Mouse (Mus musculus) lung, postnatal 14 days (tissue): ENCODE data around the gene Cdk14.

Source experiments
- DNase-seq: peaks from one replicate; pipeline ENCODE4 v3.0.0; 2021

Gene Cdk14

GRCm38 (mm10) chr5:5313195-5313760 is 106.8 kb downstream of the Cdk14 start:
- no peak for DNase-seq

GRCm38 (mm10) chr5:5305286-5305685 is 114.8 kb downstream of the Cdk14 start:
- no peak for DNase-seq

- no peak for DNase-seq
Measured at GRCm38 (mm10) chr5:5303102-5303670, 116.9 kb downstream of the Cdk14 start.

GRCm38 (mm10) chr5:5301571-5302079 is 118.5 kb downstream of the Cdk14 start:
- DNase-seq: no peak

- DNase-seq: no peak
Measured at GRCm38 (mm10) chr5:5300998-5301397, 119.1 kb downstream of the Cdk14 start.

- no peak for DNase-seq
Measured at GRCm38 (mm10) chr5:5300290-5300689, 119.8 kb downstream of the Cdk14 start.

- peak; percentile 45 for DNase-seq
Measured at GRCm38 (mm10) chr5:5297222-5297621, 122.9 kb downstream of the Cdk14 start.

GRCm38 (mm10) chr5:5296773-5297172 is 123.3 kb downstream of the Cdk14 start:
- DNase-seq: no peak

- DNase-seq: no peak
Measured at GRCm38 (mm10) chr5:5292830-5293542, 127.1 kb downstream of the Cdk14 start.

GRCm38 (mm10) chr5:5291321-5291991 is 128.7 kb downstream of the Cdk14 start:
- DNase-seq: no peak

- no peak for DNase-seq
Measured at GRCm38 (mm10) chr5:5290714-5291113, 129.4 kb downstream of the Cdk14 start.

- no peak for DNase-seq
Measured at GRCm38 (mm10) chr5:5285876-5286275, 134.2 kb downstream of the Cdk14 start.

- DNase-seq: no peak
Measured at GRCm38 (mm10) chr5:5284531-5284930, 135.6 kb downstream of the Cdk14 start.

- DNase-seq: no peak
Measured at GRCm38 (mm10) chr5:5283756-5284430, 136.2 kb downstream of the Cdk14 start.

- DNase-seq: no peak
Measured at GRCm38 (mm10) chr5:5282425-5282824, 137.7 kb downstream of the Cdk14 start.

GRCm38 (mm10) chr5:5275321-5275720 is 144.8 kb downstream of the Cdk14 start:
- DNase-seq: no peak

GRCm38 (mm10) chr5:5274318-5274717 is 145.8 kb downstream of the Cdk14 start:
- DNase-seq: no peak

GRCm38 (mm10) chr5:5266787-5267126 is 153.4 kb downstream of the Cdk14 start:
- DNase-seq: no peak

- DNase-seq: peak; percentile 77
Measured at GRCm38 (mm10) chr5:5265861-5266786, 154.0 kb downstream of the Cdk14 start.

- DNase-seq: no peak
Measured at GRCm38 (mm10) chr5:5265401-5265841, 154.7 kb downstream of the Cdk14 start.

- DNase-seq: no peak
Measured at GRCm38 (mm10) chr5:5264712-5265111, 155.4 kb downstream of the Cdk14 start.

GRCm38 (mm10) chr5:5261725-5262296 is 158.3 kb downstream of the Cdk14 start:
- DNase-seq: peak; percentile 40
